Mouse (Mus musculus) adrenal gland, adult 10 weeks (tissue): ENCODE results near the gene Tnfrsf13c. TPM values are rescaled to one million over a fixed set of nuclear protein-coding genes. Genes with fewer than 3 reads are reported as not detected.

Experiments used
- polyA plus RNA-seq: library from polyadenylated mRNA; stranded (reverse); fragments of 350-450 nt; fragmentation: Illumina TruSeq; extraction: RNeasy Lipid Tissue Mini Kit (QIAGEN cat#74804); gene quantifications from one replicate; pipeline ENCODE4 v1.2.3, GENCODE M21; 2014; ENCODE audit warnings: low read depth, low replicate concordance

The Tnfrsf13c gene
- polyA plus RNA-seq = not detected

GRCm38 (mm10) chr15:82223657-82224601, at the start of gene Tnfrsf13c:
Gene Tnfrsf13c (minus strand): TSS chr15:82224369.

DNA sequence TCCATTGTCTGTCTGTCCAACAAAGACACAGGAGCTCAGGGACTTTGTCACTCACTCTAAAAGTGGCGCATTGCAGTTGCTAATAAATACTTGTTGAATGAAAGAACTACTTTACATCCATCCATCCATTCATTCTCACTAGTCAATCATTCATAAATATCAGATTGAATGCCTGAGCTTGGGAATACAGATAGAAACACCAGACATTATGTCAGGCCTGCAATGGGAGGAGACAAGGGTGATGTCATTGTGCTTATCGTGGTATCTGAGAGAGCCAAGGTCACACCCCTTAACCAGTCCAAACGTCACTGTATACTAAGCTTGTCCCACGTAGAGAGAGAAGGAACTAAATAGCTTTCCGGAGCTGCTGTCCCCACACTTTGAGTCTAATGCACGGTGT, 27.9 kb upstream of the Tnfrsf13c start, which contains the start of gene 1500009C09Rik:
Gene 1500009C09Rik (plus strand): TSS at position 301 of the 400 bp plus-strand sequence.

DNA sequence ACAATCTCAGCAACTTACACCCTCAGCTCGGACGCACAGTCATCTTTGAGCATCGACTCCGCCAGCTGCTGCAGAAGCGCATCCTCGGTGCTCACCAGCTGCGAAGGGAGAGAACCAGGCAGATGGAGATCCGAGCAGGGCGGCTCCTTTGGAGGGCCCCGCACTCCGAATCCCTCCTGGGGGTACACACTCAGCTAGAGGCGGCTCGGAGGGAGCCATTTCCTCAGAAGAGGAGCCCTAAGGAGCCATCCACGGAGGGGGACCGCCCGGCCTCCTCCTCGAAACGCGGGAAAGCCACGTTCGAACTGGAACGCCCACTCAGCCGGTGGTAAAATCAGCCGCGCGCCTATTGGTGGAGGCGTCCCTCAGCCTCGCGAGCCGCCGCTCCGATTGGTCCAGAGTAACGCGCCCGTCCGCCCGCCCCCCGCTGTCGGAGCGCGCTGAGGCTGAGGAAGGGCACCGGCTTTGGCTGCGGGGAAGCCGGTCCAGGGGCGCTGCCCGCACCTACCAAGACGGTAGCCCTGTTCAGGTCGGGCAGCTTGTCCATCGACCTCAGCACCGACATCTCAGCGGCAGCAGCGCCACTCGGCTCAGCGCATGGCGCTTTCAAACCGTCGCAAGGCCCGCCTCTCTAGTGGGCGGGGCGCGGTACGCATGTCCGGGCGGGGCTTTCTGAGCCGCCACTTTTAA, 20.1 kb upstream of the Tnfrsf13c start, which contains the start of gene Cenpm:
Gene Cenpm (minus strand): TSS at position 634 of the 690 bp plus-strand sequence.

DNA sequence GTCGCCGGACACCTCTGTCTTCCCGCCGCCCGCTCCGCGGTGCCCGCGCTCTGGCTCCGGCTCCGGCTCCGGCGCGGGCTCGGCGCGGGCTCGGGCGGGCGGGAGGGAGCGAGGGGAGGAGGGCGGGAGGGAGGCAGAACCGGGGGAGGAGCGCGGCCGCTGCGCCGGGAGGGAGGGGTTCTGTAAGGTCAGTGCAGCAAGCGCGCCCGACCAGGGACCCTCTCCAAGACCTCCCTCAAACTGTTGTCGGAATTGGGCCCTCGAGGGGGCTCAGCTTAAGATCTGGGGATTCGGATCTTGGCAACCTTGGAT, 11.5 kb downstream of the Tnfrsf13c start, which contains the start of gene Shisa8:
Gene Shisa8 (minus strand): TSS at position 64 of the 312 bp plus-strand sequence.

Other genes with a start within 250 kb of the Tnfrsf13c start
- not detected for gene 1700029P11Rik, start 243.8 kb downstream of the Tnfrsf13c start, polyA plus RNA-seq
- 290 TPM for gene Xrcc6, start 236.5 kb downstream of the Tnfrsf13c start, polyA plus RNA-seq
- 43.8 TPM for gene Desi1, start 190.5 kb downstream of the Tnfrsf13c start, polyA plus RNA-seq
- gene Snu13, start 176.8 kb downstream of the Tnfrsf13c start, polyA plus RNA-seq = 480 TPM
- not detected for gene 4930407I10Rik, start 165.2 kb downstream of the Tnfrsf13c start, polyA plus RNA-seq
- not detected for gene Mei1, start 154.4 kb downstream of the Tnfrsf13c start, polyA plus RNA-seq
- 1.9 TPM for gene Ccdc134, start 96.4 kb downstream of the Tnfrsf13c start, polyA plus RNA-seq
- gene Srebf2, start 77.2 kb downstream of the Tnfrsf13c start, polyA plus RNA-seq = 14.1 TPM
- gene Shisa8, start 11.6 kb downstream of the Tnfrsf13c start, polyA plus RNA-seq = not detected
- not detected for gene Cenpm, start 20.4 kb upstream of the Tnfrsf13c start, polyA plus RNA-seq
- gene 1500009C09Rik, start 28.0 kb upstream of the Tnfrsf13c start, polyA plus RNA-seq = not detected
- gene Sept3, start 50.5 kb upstream of the Tnfrsf13c start, polyA plus RNA-seq = 2.0 TPM
- not detected for gene Wbp2nl, start 74.6 kb upstream of the Tnfrsf13c start, polyA plus RNA-seq
- 15.0 TPM for gene Naga, start 114.6 kb upstream of the Tnfrsf13c start, polyA plus RNA-seq
- not detected for gene Pheta2, start 114.6 kb upstream of the Tnfrsf13c start, polyA plus RNA-seq
- 42.5 TPM for gene Smdt1, start 114.6 kb upstream of the Tnfrsf13c start, polyA plus RNA-seq
- gene Ndufa6, start 130.0 kb upstream of the Tnfrsf13c start, polyA plus RNA-seq = 353 TPM
- gene Cyp2d22, start 155.9 kb upstream of the Tnfrsf13c start, polyA plus RNA-seq = 18.1 TPM
- gene Cyp2d11, start 169.7 kb upstream of the Tnfrsf13c start, polyA plus RNA-seq = not detected
- not detected for gene Cyp2d10, start 182.8 kb upstream of the Tnfrsf13c start, polyA plus RNA-seq
- gene Cyp2d9, start 209.1 kb upstream of the Tnfrsf13c start, polyA plus RNA-seq = not detected